Mouse (Mus musculus) WW6 (cell line): ENCODE measurements around the gene Ccpg1.

Source experiments
- DNase-seq: peaks from one replicate; pipeline ENCODE4 v3.0.0-alpha.2; 2013; ENCODE audit warnings: low read depth, low spot score

Gene Ccpg1

DNA sequence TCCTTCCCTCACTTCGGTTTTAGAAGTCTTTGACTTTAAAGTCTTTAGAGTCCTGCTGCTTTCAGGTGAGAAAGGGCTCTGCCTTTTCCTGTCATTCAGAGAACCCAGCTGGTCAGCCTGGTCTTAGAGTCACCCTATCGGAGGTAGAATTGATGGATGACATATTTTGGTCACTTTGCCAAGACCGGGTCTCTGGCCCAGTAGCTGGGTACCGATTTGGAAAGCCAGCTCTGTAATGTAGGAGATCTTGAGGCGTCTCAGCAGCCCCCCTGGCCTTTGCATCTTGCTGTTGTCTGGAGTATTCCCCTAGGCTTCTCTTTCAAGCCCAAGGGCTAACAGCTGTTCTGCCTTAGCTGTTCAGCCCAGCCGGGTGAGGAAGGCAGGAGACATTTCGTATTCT is 60.0 kb downstream of the Ccpg1 start:
- DNase-seq = no peak

DNA sequence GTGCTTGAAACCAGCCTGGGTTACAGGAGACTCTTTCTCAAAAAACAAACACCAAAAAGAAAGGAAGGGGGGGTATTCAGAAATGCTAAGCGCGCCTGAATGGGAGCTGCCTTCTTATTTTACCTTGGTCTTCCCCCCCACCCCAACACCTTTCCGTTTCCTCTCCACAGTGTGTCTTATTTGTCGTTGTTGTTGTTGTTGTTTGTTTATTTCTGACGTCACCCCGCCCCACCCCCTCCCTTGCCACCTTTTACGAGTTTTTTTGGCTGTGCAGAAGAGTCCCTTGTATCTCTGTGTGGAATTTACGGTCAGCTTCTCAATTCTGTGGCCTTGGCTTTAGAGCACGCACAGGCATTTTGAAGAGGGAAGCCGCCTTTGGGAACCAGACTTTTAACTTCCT is 60.5 kb downstream of the Ccpg1 start:
- DNase-seq = no peak

GRCm38 (mm10) chr9:73047906-73048305 is 62.7 kb downstream of the Ccpg1 start:
- DNase-seq = no peak

DNA sequence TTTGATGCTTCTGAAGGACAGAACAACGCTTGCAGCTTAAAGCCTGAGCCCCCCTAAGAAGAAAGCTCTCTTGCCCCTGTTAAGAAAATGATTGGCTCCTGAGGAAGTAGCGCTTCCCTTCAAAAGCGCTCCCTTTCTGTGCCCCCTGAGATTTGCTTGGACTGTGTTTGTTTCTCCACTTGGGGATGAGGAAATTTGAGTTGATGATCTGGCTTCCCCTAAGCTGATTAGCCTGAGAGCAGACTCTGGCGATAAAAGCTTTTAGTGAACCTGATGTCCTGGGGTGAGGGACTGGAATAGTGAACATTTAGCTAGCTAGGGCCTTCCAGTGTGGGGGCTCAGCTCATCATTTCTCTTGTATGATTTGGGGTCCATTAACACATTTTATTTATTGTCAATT is 63.7 kb downstream of the Ccpg1 start:
- no peak for DNase-seq

- DNase-seq = no peak
These were observed 64.6 kb downstream of the Ccpg1 start for GRCm38 (mm10) chr9:73049833-73050232.

DNA sequence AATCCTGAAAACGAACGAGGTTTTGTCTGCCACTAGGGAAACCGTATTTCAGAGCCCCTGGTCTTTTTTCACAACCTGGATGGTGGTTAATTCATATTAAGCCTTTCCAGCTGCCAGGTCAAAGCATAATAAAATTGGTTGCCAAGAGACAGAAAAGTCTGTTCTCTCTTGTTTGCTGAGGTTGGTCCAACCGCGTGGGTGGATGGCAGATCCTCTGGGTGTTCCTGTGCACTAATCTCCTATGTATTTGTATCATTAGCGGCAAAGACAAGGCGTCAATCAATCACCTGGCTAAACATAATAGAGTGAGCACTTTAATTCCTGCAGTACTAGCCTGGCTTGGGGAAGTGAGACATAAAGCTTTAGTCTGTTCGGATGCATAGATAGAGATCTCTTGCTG is 65.4 kb downstream of the Ccpg1 start:
- no peak for DNase-seq

DNA sequence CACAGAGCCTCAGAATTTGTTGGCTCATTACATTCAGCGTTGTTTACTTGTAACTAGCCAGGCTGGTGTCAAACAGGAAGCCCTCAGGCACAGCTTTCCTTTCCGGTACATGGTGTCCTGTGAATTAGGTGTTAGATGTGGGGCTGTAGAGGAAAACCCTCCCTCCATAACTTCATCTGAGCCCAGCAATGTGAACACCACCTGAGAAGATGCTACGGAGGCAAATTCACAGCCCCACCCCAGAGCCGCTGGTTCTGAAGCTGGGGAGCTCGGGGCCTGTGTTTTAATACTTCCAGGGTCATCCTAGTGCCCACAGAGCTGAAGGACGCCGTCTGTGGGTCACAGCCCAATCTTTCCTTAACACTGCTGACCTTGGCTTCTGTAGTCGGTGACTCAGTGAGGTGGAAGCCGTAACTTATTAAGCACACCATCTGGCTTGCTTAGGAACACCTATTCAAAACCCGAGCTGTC is 70.2 kb downstream of the Ccpg1 start:
- no peak for DNase-seq

GRCm38 (mm10) chr9:73059224-73059623 is 74.0 kb downstream of the Ccpg1 start:
- no peak for DNase-seq

GRCm38 (mm10) chr9:73063621-73064290 is 78.5 kb downstream of the Ccpg1 start:
- no peak for DNase-seq
